Mouse (Mus musculus) intestine, postnatal 0 days (tissue): ENCODE results near the gene Flot1. TPM values are rescaled to one million over a fixed set of nuclear protein-coding genes. Genes with fewer than 3 reads are reported as not detected.
A peak's percentile ranks its signal among the peaks of the same experiment; 100 is the strongest.

Experiments
- ATAC-seq: fragments of 200-750 bp; cut with Nextera tagmentation; 2 replicates; pipeline ENCODE4 v1.8.0; 2017; ENCODE audit warnings: mild to moderate bottlenecking, moderate TSS enrichment, moderate library complexity
- H3K27ac ChIP-seq: fragments of 300-500 bp; sonication (generic); 2 replicates; pipeline ENCODE4 v1.5.1; 2014; ENCODE audit warnings: mild to moderate bottlenecking, low read depth, low read length, moderate library complexity
- H3K27me3 ChIP-seq: fragments of 300-500 bp; sonication (generic); replicated peaks from 2 replicates; pipeline ENCODE4 v1.6.1; 2014; ENCODE audit warnings: low read length, mixed read lengths; ENCODE audit not compliant: control insufficient read depth, insufficient read depth
- H3K36me3 ChIP-seq: fragments of 300-500 bp; sonication (generic); 2 replicates; pipeline ENCODE4 v1.6.1; 2014; ENCODE audit warnings: mild to moderate bottlenecking, moderate library complexity; ENCODE audit not compliant: control insufficient read depth, insufficient read depth
- H3K4me1 ChIP-seq: fragments of 300-500 bp; sonication (generic); replicated peaks from 2 replicates; pipeline ENCODE4 v1.6.1; 2014; ENCODE audit warnings: antibody characterized with exemption, low read length, mixed read lengths; ENCODE audit not compliant: control insufficient read depth, insufficient read depth
- H3K4me2 ChIP-seq: fragments of 300-500 bp; sonication (generic); replicated peaks from 2 replicates; pipeline ENCODE4 v1.6.1; 2014; ENCODE audit warnings: low read depth, mild to moderate bottlenecking, moderate library complexity
- H3K4me3 ChIP-seq: fragments of 300-500 bp; sonication (generic); 2 replicates; pipeline ENCODE4 v1.5.1; 2014; ENCODE audit warnings: low read depth, low read length
- H3K9ac ChIP-seq: fragments of 300-500 bp; sonication (generic); 2 replicates; pipeline ENCODE4 v1.6.1; 2014; ENCODE audit warnings: mild to moderate bottlenecking, low read depth, low read length
- H3K9me3 ChIP-seq: fragments of 300-500 bp; sonication (generic); 2 replicates; pipeline ENCODE4 v1.6.1; 2016; ENCODE audit warnings: mixed run types; ENCODE audit not compliant: control insufficient read depth
- CTCF ChIP-seq: sonication (generic); IDR thresholded peaks from 2 replicates; pipeline ENCODE4 v1.5.1; 2016; ENCODE audit warnings: low read depth, mild to moderate bottlenecking, control low read depth, antibody characterized with exemption, moderate library complexity
- WGBS: fragments of 180-500 bp; shearing (Covaris S2); extraction: QIAGEN DNeasy Blood & Tissue Kit; methylation state at CpG from one replicate; pipeline ENCODE4 v1.1.7; 2014; 5-methylcytosine and 5-hydroxymethylcytosine counted together
- polyA plus RNA-seq: library from polyadenylated mRNA; unstranded; fragments of >200 nt; fragmentation: Nextera tagmentation; extraction: Ambion mirVana; gene quantifications from 2 replicates; pipeline ENCODE4 v1.2.1, GENCODE M21; 2015

The Flot1 gene
- polyA plus RNA-seq, 1 experiment from 2014 or later = 56.4 TPM

- ATAC-seq = 0 out of 2 replicates have a peak, but pooled peaks have one; percentile 4
- Histone ChIP-seq H3K9ac (peak overlapping the region; percentile 55), H3K27ac (peak overlapping the region; percentile 87), H3K4me2 (peak overlapping the region; percentile 92), H3K36me3 (no peaks in the 10 kb centered on the region), H3K9me3 (no peaks in the 10 kb centered on the region), H3K4me3 (peak overlapping the region; percentile 61), H3K4me1 (no peaks in the 10 kb centered on the region), H3K27me3 (no peaks in the 10 kb centered on the region)
- no peak for TF ChIP-seq CTCF
- under 1% methylated on average over 38 of the region's 38 CpGs for WGBS
These were observed 43.3 kb downstream of the Flot1 start for GRCm38 (mm10) chr17:35866281-35866831.

- Histone ChIP-seq H3K36me3 (no peaks in the 10 kb centered on the region), H3K9me3 (no peaks in the 10 kb centered on the region), H3K4me3 (peak overlapping the region; percentile 61), H3K4me2 (peak overlapping the region; percentile 92), H3K4me1 (no peaks in the 10 kb centered on the region), H3K9ac (peak overlapping the region; percentile 55), H3K27me3 (no peaks in the 10 kb centered on the region), H3K27ac (peak overlapping the region; percentile 87)
- WGBS = 20% methylated on average over 26 of the region's 26 CpGs
- peak; percentile 58 for TF ChIP-seq CTCF
- no peak for ATAC-seq
These were observed 44.2 kb downstream of the Flot1 start for GRCm38 (mm10) chr17:35866911-35867890.

DNA sequence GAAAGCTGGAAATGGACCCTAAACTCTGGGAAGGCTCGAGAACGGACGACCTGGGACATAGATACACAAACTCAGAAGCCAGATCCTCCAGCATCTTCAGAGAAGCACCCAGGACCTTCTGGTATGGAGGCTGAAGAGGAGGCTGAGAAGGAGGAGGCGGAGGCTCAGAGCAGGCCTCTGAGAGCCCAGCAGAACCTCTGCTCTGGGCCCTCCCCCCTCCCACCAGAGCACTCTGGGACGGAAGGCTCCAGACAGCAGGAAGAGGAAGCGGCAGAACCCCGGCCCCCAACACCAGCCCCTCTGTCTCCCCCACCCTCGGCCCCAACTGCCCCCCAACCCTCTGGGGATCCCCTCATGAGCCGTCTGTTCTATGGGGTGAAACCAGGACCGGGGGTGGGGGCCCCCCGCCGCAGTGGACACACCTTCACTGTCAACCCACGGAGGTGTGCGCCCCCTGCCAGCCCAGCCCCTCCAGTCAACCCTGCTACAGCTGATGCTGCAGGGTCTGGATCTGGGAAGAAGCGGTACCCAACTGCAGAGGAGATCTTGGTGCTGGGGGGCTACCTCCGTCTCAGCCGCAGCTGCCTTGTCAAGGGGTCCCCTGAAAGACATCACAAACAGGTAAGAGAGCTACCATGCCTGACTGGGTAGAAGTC, 45.3 kb downstream of the Flot1 start:
- Histone ChIP-seq H3K27me3 (no peaks in the 10 kb centered on the region), H3K9me3 (no peaks in the 10 kb centered on the region), H3K27ac (peak overlapping the region; percentile 87), H3K9ac (peak overlapping the region; percentile 46), H3K4me2 (peak overlapping the region; percentile 92), H3K4me3 (peak overlapping the region; percentile 61), H3K36me3 (no peaks in the 10 kb centered on the region), H3K4me1 (no peaks in the 10 kb centered on the region)
- ATAC-seq = no peak
- peak; percentile 16; the same call in 1 of the 2 replicates for TF ChIP-seq CTCF
- 35% methylated on average over 16 of the region's 17 CpGs for WGBS

- no peak for ATAC-seq
- Histone ChIP-seq H3K9me3 (no peaks in the 10 kb centered on the region), H3K4me1 (no peaks in the 10 kb centered on the region), H3K4me2 (peak overlapping the region; percentile 92), H3K27ac (peak overlapping the region; percentile 66), H3K4me3 (peak overlapping the region; percentile 61), H3K27me3 (no peaks in the 10 kb centered on the region), H3K9ac (peak overlapping the region; percentile 46), H3K36me3 (no peaks in the 10 kb centered on the region)
- WGBS = 10% methylated on average over 7 of the region's 7 CpGs
- TF ChIP-seq CTCF = no peak
These were observed 45.9 kb downstream of the Flot1 start for GRCm38 (mm10) chr17:35868961-35869345.

- peak overlapping the region; percentile 92 for H3K4me2 ChIP-seq
- no peaks in the 10 kb centered on the region for H3K27me3 ChIP-seq
- no peak; the same call in 1 of the 2 replicates for ATAC-seq
- no peaks in the 10 kb centered on the region for H3K36me3 ChIP-seq
- H3K9me3 ChIP-seq = no peaks in the 10 kb centered on the region
- peak overlapping the region; percentile 61 for H3K4me3 ChIP-seq
- 3% methylated on average over 7 of the region's 7 CpGs for WGBS
- H3K27ac ChIP-seq = peak overlapping the region; percentile 66
- no peak for TF ChIP-seq CTCF
- no peaks in the 10 kb centered on the region for H3K4me1 ChIP-seq
- peak overlapping the region; percentile 46 for H3K9ac ChIP-seq
These were observed 46.5 kb downstream of the Flot1 start for GRCm38 (mm10) chr17:35869346-35870067.
